Mouse (Mus musculus): ENCODE measurements at regions not wholly inside any gene's neighbourhood (a gene's known extent, or its start where the extent isn't known, plus 50 kb on each side); places are given as distances from the start of the nearest gene placed in this dataset.
"Not testable (repeated sequence)": the region's sequence is repeated elsewhere in the genome, so short reads cannot be mapped to it uniquely, and the experiment has no call there.

GRCm38 (mm10) chr1:51584925-51585424 is 106.8 kb upstream of the Nabp1 start:
- H3K36me3 ChIP-seq (replicated peaks) = no peaks in the 10 kb centered on the region
- ATAC-seq (replicated peaks) = no peak
- no peak overlapping the region for H3K4me2 ChIP-seq
- H3K27ac ChIP-seq = no peak overlapping the region
- no peaks in the 10 kb centered on the region for H3K27me3 ChIP-seq (replicated peaks)
- no peaks in the 10 kb centered on the region for H3K9me3 ChIP-seq
- H3K9ac ChIP-seq = no peak overlapping the region
- WGBS = 78% methylated on average over 3 of the region's 3 CpGs
- no peak overlapping the region for H3K4me3 ChIP-seq
- peaks cover 8% of the 10 kb centered on the region; the same call in 1 of the 2 replicates for H3K4me1 ChIP-seq

DNA sequence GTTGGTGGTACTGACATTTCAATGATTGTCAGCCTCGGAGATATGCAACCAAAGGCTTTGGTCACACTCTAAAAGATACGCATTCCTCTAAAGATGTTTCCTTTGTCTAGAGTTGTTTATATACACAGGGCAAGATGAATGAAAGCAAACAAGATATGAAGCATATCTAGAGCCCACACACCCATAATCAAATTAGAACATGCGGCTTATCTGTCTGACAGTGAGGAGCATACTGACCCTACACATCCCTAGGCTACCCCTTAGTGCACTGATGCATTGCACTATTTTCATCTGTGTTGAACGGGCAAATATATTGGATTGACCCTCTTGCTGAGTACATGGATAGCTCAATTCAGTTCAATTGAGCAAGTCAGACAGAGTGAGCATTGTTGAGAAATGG is 105.6 kb upstream of the Nabp1 start:
- Histone ChIP-seq H3K27me3 (replicated peaks) (no peaks in the 10 kb centered on the region), H3K9me3 (no peaks in the 10 kb centered on the region), H3K4me2 (no peak overlapping the region), H3K9ac (no peak overlapping the region), H3K36me3 (replicated peaks) (no peaks in the 10 kb centered on the region), H3K4me3 (no peak overlapping the region), H3K27ac (no peak overlapping the region), H3K4me1 (peaks cover 13% of the 10 kb centered on the region; the same call in 1 of the 2 replicates)
- 81% methylated on average over 4 of the region's 4 CpGs for WGBS
- ATAC-seq (replicated peaks) = no peak

GRCm38 (mm10) chr1:51580074-51580473 is 101.8 kb upstream of the Nabp1 start:
- Histone ChIP-seq H3K9me3 (no peaks in the 10 kb centered on the region), H3K4me2 (no peak overlapping the region), H3K27ac (no peak overlapping the region), H3K36me3 (replicated peaks) (no peaks in the 10 kb centered on the region), H3K27me3 (replicated peaks) (no peaks in the 10 kb centered on the region), H3K4me1 (peaks cover 13% of the 10 kb centered on the region; the same call in 1 of the 2 replicates), H3K9ac (no peak overlapping the region), H3K4me3 (no peak overlapping the region)
- 8% methylated on average over 7 of the region's 7 CpGs for WGBS
- no peak for ATAC-seq (replicated peaks)

DNA sequence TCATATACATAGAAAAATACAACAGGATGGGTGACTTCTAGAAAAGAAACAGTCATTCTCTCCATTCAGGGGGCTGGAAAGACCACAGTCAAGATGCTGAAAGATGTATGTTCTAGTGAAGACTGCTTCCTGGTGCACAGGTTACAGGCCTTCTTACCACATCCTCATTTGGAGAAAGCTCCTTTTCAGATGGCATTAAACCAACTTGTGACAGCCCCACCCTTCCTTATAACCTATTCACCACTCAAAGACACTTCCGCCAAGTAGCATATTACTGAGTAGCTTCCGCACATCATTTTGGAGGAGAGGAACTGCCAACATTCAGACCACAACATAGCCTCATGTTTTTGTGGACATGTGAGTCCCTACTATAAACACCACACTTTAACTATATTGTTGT is 99.5 kb upstream of the Nabp1 start:
- no peak overlapping the region for H3K9ac ChIP-seq
- ATAC-seq (replicated peaks) = no peak
- H3K4me1 ChIP-seq = peaks cover 13% of the 10 kb centered on the region; the same call in 1 of the 2 replicates
- no peaks in the 10 kb centered on the region for H3K9me3 ChIP-seq
- no peak overlapping the region for H3K4me3 ChIP-seq
- no peaks in the 10 kb centered on the region for H3K36me3 ChIP-seq (replicated peaks)
- H3K27ac ChIP-seq = no peak overlapping the region
- WGBS = 91% methylated on average over 2 of the region's 2 CpGs
- H3K4me2 ChIP-seq = no peak overlapping the region
- H3K27me3 ChIP-seq (replicated peaks) = no peaks in the 10 kb centered on the region

GRCm38 (mm10) chr1:51572314-51573078 is 94.3 kb upstream of the Nabp1 start:
- no peaks in the 10 kb centered on the region for H3K4me1 ChIP-seq
- no peak overlapping the region for H3K27ac ChIP-seq
- no peaks in the 10 kb centered on the region for H3K9me3 ChIP-seq
- no peak overlapping the region for H3K9ac ChIP-seq
- no peaks in the 10 kb centered on the region for H3K36me3 ChIP-seq (replicated peaks)
- WGBS = 90% methylated on average over 8 of the region's 8 CpGs
- no peak overlapping the region for H3K4me2 ChIP-seq
- no peaks in the 10 kb centered on the region for H3K27me3 ChIP-seq (replicated peaks)
- no peak overlapping the region for H3K4me3 ChIP-seq
- no peak for ATAC-seq (replicated peaks)

DNA sequence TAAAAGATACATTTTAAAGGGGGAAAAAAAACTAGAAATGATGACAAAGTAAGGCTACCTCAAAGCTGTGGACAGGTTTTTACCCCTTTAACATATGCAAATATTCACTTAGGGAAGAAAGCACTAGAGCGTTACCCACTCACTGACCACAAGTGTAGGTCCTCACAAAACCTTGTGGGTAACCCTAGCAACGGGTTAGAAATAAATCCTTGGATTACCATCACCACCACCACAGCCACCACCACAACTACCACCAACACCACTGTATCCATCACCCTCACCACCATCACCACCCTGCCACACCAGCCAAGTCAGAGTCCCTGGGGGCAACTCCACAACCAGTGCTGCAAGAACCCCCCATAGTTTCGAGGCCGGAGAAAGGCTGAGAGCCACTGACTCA is 91.4 kb upstream of the Nabp1 start:
- Histone ChIP-seq H3K9me3 (no peaks in the 10 kb centered on the region), H3K27me3 (replicated peaks) (no peaks in the 10 kb centered on the region), H3K27ac (no peak overlapping the region), H3K4me3 (no peak overlapping the region), H3K9ac (no peak overlapping the region), H3K4me2 (no peak overlapping the region), H3K4me1 (no peaks in the 10 kb centered on the region), H3K36me3 (replicated peaks) (no peaks in the 10 kb centered on the region)
- no peak for ATAC-seq (replicated peaks)
- 95% methylated on average over 4 of the region's 4 CpGs for WGBS

GRCm38 (mm10) chr1:51566170-51566649 is 88.0 kb upstream of the Nabp1 start:
- H3K27me3 ChIP-seq (replicated peaks) = no peaks in the 10 kb centered on the region
- no peak for ATAC-seq (replicated peaks)
- no peaks in the 10 kb centered on the region for H3K4me1 ChIP-seq
- no peak overlapping the region for H3K4me2 ChIP-seq
- no peak overlapping the region for H3K4me3 ChIP-seq
- H3K9me3 ChIP-seq = no peaks in the 10 kb centered on the region
- H3K9ac ChIP-seq = no peak overlapping the region
- H3K36me3 ChIP-seq (replicated peaks) = no peaks in the 10 kb centered on the region
- WGBS = 72% methylated on average over 7 of the region's 7 CpGs
- no peak overlapping the region for H3K27ac ChIP-seq

- ATAC-seq (replicated peaks); H3K27me3 ChIP-seq (replicated peaks); H3K27ac ChIP-seq; H3K4me2 ChIP-seq; H3K4me3 ChIP-seq; H3K4me1 ChIP-seq; H3K9me3 ChIP-seq; H3K9ac ChIP-seq; H3K36me3 ChIP-seq (replicated peaks): not testable (repeated sequence)
- WGBS = 95% methylated on average over 4 of the region's 4 CpGs
Observed at GRCm38 (mm10) chr1:51556616-51557015, 78.4 kb upstream of the Nabp1 start.

DNA sequence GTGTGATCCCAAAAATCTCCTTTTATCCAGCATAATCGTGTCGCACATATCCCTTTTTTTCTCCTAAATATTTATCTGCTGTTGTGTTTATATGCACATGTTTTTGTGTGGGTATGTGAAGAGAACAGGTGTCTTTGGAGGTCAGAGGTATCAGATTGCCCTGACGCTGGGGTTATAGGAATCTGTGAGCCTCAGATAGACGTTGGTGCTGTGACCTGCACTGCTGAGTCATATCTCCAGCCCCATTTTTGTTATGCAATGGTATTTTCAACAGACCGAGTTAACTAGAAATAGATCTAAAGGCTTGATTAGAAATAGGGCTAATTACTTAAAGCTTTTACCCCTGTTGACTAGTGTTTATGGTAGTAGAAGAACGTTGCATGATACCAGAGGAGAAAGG is 75.5 kb upstream of the Nabp1 start:
- H3K9me3 ChIP-seq = no peaks in the 10 kb centered on the region
- no peaks in the 10 kb centered on the region for H3K27me3 ChIP-seq (replicated peaks)
- no peak overlapping the region for H3K4me3 ChIP-seq
- no peak for ATAC-seq (replicated peaks)
- H3K27ac ChIP-seq = no peak overlapping the region
- 80% methylated on average over 6 of the region's 6 CpGs for WGBS
- H3K36me3 ChIP-seq (replicated peaks) = no peaks in the 10 kb centered on the region
- no peaks in the 10 kb centered on the region for H3K4me1 ChIP-seq
- H3K4me2 ChIP-seq = no peak overlapping the region
- no peak overlapping the region for H3K9ac ChIP-seq

DNA sequence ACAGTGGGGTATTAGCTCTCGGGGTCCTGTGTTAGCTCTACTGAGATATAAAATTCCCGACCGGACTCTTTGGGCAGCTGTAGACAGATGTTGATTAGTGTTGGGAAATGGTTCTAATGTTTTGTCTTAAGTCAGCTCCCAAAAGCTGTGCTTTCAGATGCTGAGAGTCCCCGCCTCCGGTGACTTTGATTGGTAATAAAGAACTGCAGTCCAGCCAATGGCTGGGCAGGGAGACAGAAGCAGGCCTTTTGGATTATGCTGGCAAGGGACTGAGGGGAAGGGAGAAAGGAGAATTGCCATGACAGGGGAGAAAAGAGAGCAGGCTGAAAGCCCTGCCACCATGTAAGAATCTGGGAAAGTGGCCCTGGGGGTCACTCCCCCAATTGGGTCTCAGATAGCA is 73.4 kb upstream of the Nabp1 start:
- Histone ChIP-seq H3K9ac (no peak overlapping the region), H3K36me3 (replicated peaks) (no peaks in the 10 kb centered on the region), H3K9me3 (no peaks in the 10 kb centered on the region), H3K27me3 (replicated peaks) (no peaks in the 10 kb centered on the region), H3K4me1 (no peaks in the 10 kb centered on the region), H3K4me3 (no peak overlapping the region), H3K4me2 (no peak overlapping the region), H3K27ac (no peak overlapping the region)
- WGBS = 65% methylated on average over 5 of the region's 5 CpGs
- no peak for ATAC-seq (replicated peaks)

DNA sequence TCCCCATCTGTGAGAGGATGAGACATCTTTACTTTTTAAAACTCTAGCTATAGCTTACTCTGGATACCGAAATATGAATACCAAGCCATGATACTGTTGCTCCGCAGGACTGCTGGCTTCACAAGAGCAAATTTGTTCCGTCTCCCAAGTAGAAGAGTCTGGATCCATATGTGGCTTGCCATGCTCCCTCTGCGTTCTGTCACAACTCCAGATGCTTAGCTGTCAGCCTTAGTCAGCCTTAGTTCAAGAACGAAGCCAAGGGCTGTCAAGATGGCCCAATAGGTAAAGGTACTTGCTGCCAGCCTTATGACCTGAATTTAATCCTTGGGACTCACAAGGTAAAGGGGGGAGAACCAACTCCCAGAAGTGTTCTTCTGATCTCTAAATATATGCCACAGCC is 64.6 kb upstream of the Nabp1 start:
- Histone ChIP-seq H3K4me3 (no peak overlapping the region), H3K36me3 (replicated peaks) (no peaks in the 10 kb centered on the region), H3K4me1 (no peaks in the 10 kb centered on the region), H3K27me3 (replicated peaks) (no peaks in the 10 kb centered on the region), H3K27ac (no peak overlapping the region), H3K4me2 (no peak overlapping the region), H3K9me3 (no peaks in the 10 kb centered on the region), H3K9ac (no peak overlapping the region)
- no peak for ATAC-seq (replicated peaks)
- WGBS = 95% methylated on average over 5 of the region's 5 CpGs

GRCm38 (mm10) chr1:51539634-51540033 is 61.4 kb upstream of the Nabp1 start:
- no peak overlapping the region for H3K9ac ChIP-seq

GRCm38 (mm10) chr1:51538836-51539235 is 60.6 kb upstream of the Nabp1 start:
- 53% methylated on average over 2 of the region's 2 CpGs for WGBS
- H3K27ac ChIP-seq = no peak overlapping the region
- no peak overlapping the region for H3K9ac ChIP-seq
- H3K4me2 ChIP-seq = no peak overlapping the region
- no peaks in the 10 kb centered on the region for H3K36me3 ChIP-seq (replicated peaks)
- H3K9me3 ChIP-seq = no peaks in the 10 kb centered on the region
- ATAC-seq (replicated peaks) = no peak
- H3K4me3 ChIP-seq = no peak overlapping the region
- no peaks in the 10 kb centered on the region for H3K27me3 ChIP-seq (replicated peaks)
- H3K4me1 ChIP-seq = no peaks in the 10 kb centered on the region

More at GRCm38 (mm10) chr1:51539634-51540033, 61.4 kb upstream of the Nabp1 start:
- Histone ChIP-seq H3K36me3 (replicated peaks) (no peaks in the 10 kb centered on the region), H3K4me1 (no peaks in the 10 kb centered on the region), H3K27ac (no peak overlapping the region), H3K4me3 (no peak overlapping the region), H3K4me2 (no peak overlapping the region), H3K9me3 (no peaks in the 10 kb centered on the region), H3K27me3 (replicated peaks) (no peaks in the 10 kb centered on the region)
- 84% methylated on average over 4 of the region's 4 CpGs for WGBS
- ATAC-seq (replicated peaks) = no peak
